Mouse (Mus musculus) monocyte, adult 5-6 weeks (primary cell): ENCODE data around the gene Plac1. TPM values are rescaled to one million over a fixed set of nuclear protein-coding genes. Genes with fewer than 3 reads are reported as not detected.

Source experiments
- ATAC-seq: fragments of 153-309, 156-312 bp; replicated peaks from 2 replicates; pipeline ENCODE4 v1.8.0; 2017; ENCODE audit warnings: mild to moderate bottlenecking; ENCODE audit not compliant: low TSS enrichment, insufficient number of reproducible peaks, severe bottlenecking, poor library complexity, low FRiP score
- total RNA-seq: library from RNA; stranded (forward); fragments of 200-1000, 200-491, 200-594 nt; gene quantifications from 3 replicates; pipeline ENCODE4 v1.2.3, GENCODE M21; 2017

The Plac1 gene
- total RNA-seq, 1 experiment from 2014 or later: not detected

GRCm38 (mm10) chrX:53209431-53209830 lies 30.5 kb downstream of the Plac1 start:
- no peak for ATAC-seq

GRCm38 (mm10) chrX:53204690-53205311 lies 35.1 kb downstream of the Plac1 start:
- no peak for ATAC-seq

- ATAC-seq: no peak
Observed at GRCm38 (mm10) chrX:53201616-53202015, 38.3 kb downstream of the Plac1 start.

GRCm38 (mm10) chrX:53197681-53198080 lies 42.2 kb downstream of the Plac1 start:
- no peak for ATAC-seq

GRCm38 (mm10) chrX:53196392-53196791 lies 43.5 kb downstream of the Plac1 start:
- ATAC-seq: no peak

- ATAC-seq: no peak
Observed at GRCm38 (mm10) chrX:53188692-53189091, 51.2 kb downstream of the Plac1 start.

GRCm38 (mm10) chrX:53179801-53180200 lies 60.1 kb downstream of the Plac1 start:
- ATAC-seq: no peak

GRCm38 (mm10) chrX:53176296-53176695 lies 63.6 kb downstream of the Plac1 start:
- ATAC-seq: no peak

- no peak for ATAC-seq
Observed at GRCm38 (mm10) chrX:53168623-53169022, 71.3 kb downstream of the Plac1 start.

- no peak for ATAC-seq
Observed at GRCm38 (mm10) chrX:53166901-53167525, 72.9 kb downstream of the Plac1 start.

GRCm38 (mm10) chrX:53166251-53166900 lies 73.5 kb downstream of the Plac1 start:
- no peak for ATAC-seq

- ATAC-seq: no peak
Observed at GRCm38 (mm10) chrX:53162589-53162988, 77.3 kb downstream of the Plac1 start.

- no peak for ATAC-seq
Observed at GRCm38 (mm10) chrX:53161583-53161982, 78.3 kb downstream of the Plac1 start.

- ATAC-seq: no peak
Observed at GRCm38 (mm10) chrX:53161115-53161514, 78.8 kb downstream of the Plac1 start.

GRCm38 (mm10) chrX:53148039-53148438 lies 91.9 kb downstream of the Plac1 start:
- no peak for ATAC-seq

GRCm38 (mm10) chrX:53146389-53146917 lies 93.5 kb downstream of the Plac1 start:
- ATAC-seq: no peak

GRCm38 (mm10) chrX:53139641-53140040 lies 100.3 kb downstream of the Plac1 start:
- no peak for ATAC-seq

GRCm38 (mm10) chrX:53137066-53137465 lies 102.8 kb downstream of the Plac1 start:
- ATAC-seq: no peak

- no peak for ATAC-seq
Observed at GRCm38 (mm10) chrX:53129501-53129900, 110.4 kb downstream of the Plac1 start.

GRCm38 (mm10) chrX:53126492-53127033 lies 113.3 kb downstream of the Plac1 start:
- ATAC-seq: no peak
